Mouse (Mus musculus) kidney, embryonic 16.5 days (tissue): ENCODE results near the gene Psg28. TPM values are rescaled to one million over a fixed set of nuclear protein-coding genes. Genes with fewer than 3 reads are reported as not detected.
"Not testable (repeated sequence)": the region's sequence is repeated elsewhere in the genome, so short reads cannot be mapped to it uniquely, and the experiment has no call there.

Source experiments
- ATAC-seq: fragments of 200-750 bp; cut with Nextera tagmentation; 2 replicates; pipeline ENCODE4 v1.8.0; 2017; ENCODE audit warnings: moderate TSS enrichment; ENCODE audit not compliant: low FRiP score, low TSS enrichment
- H3K27ac ChIP-seq: fragments of 300-500 bp; sonication (generic); 2 replicates; pipeline ENCODE4 v1.5.1; 2014; ENCODE audit warnings: low read length
- H3K27me3 ChIP-seq: fragments of 300-500 bp; sonication (generic); 2 replicates; pipeline ENCODE4 v1.6.1; 2014; ENCODE audit warnings: low read length, control low read depth, mixed read lengths; ENCODE audit not compliant: insufficient read depth
- H3K36me3 ChIP-seq: fragments of 300-500 bp; sonication (generic); 2 replicates; pipeline ENCODE4 v1.6.1; 2014; ENCODE audit warnings: low read length, control low read depth, mixed read lengths; ENCODE audit not compliant: insufficient read depth
- H3K4me1 ChIP-seq: fragments of 300-500 bp; sonication (generic); 2 replicates; pipeline ENCODE4 v1.6.1; 2014; ENCODE audit warnings: low read length, control low read depth, mixed read lengths; ENCODE audit not compliant: insufficient read depth
- H3K4me2 ChIP-seq: fragments of 300-500 bp; sonication (generic); replicated peaks from 2 replicates; pipeline ENCODE4 v1.6.1; 2014; ENCODE audit warnings: low read depth, low read length
- H3K4me3 ChIP-seq: fragments of 300-500 bp; sonication (generic); 2 replicates; pipeline ENCODE4 v1.5.1; 2014; ENCODE audit warnings: mild to moderate bottlenecking, low read length
- H3K9ac ChIP-seq: fragments of 300-500 bp; sonication (generic); replicated peaks from 2 replicates; pipeline ENCODE4 v1.6.1; 2014; ENCODE audit warnings: low read length
- H3K9me3 ChIP-seq: fragments of 300-500 bp; sonication (generic); 2 replicates; pipeline ENCODE4 v1.6.1; 2016; ENCODE audit warnings: low read length, control low read depth
- WGBS: fragments of 180-500 bp; shearing (Covaris S2); extraction: QIAGEN DNeasy Blood & Tissue Kit; methylation state at CpG from one replicate; pipeline ENCODE4 v1.1.7; 2014; 5-methylcytosine and 5-hydroxymethylcytosine counted together
- microRNA-seq: library from miRNA; unstranded; fragments of <30 nt; microRNA quantifications from one replicate; pipeline ENCODE4, GENCODE M21; 2016
- polyA plus RNA-seq: library from polyadenylated mRNA; unstranded; fragments of >200 nt; fragmentation: Nextera tagmentation; extraction: Ambion mirVana; gene quantifications from 2 replicates; pipeline ENCODE4 v1.2.1, GENCODE M21; 2015

Gene Psg28
- not detected in 2 replicates for polyA plus RNA-seq

- not testable (repeated sequence) for H3K27ac ChIP-seq, ATAC-seq, H3K27me3 ChIP-seq, H3K4me1 ChIP-seq, H3K9ac ChIP-seq, H3K4me2 ChIP-seq, H3K36me3 ChIP-seq, H3K9me3 ChIP-seq, H3K4me3 ChIP-seq
- 76% methylated on average over 2 of the region's 2 CpGs for WGBS
Measured at GRCm38 (mm10) chr7:18431941-18432340, at the start of gene Psg28. TSS of gene Psg28 (minus strand) at chr7:18432041.

GRCm38 (mm10) chr7:18403407-18403806 is 28.4 kb downstream of the Psg28 start:
- no peaks in the 10 kb centered on the region for H3K4me1 ChIP-seq
- no peak for ATAC-seq
- no peak overlapping the region for H3K27ac ChIP-seq
- H3K4me2 ChIP-seq = no peak overlapping the region
- no peaks in the 10 kb centered on the region for H3K27me3 ChIP-seq
- WGBS = 37% methylated on average over 11 of the region's 11 CpGs
- peaks cover 16% of the 10 kb centered on the region for H3K9me3 ChIP-seq
- H3K4me3 ChIP-seq = no peak overlapping the region
- no peaks in the 10 kb centered on the region for H3K36me3 ChIP-seq
- no peak overlapping the region for H3K9ac ChIP-seq

GRCm38 (mm10) chr7:18402527-18403237 is 29.2 kb downstream of the Psg28 start:
- 39% methylated on average over 28 of the region's 35 CpGs for WGBS
- Histone ChIP-seq H3K27ac (no peak overlapping the region), H3K4me2 (no peak overlapping the region), H3K9me3 (peaks cover 16% of the 10 kb centered on the region), H3K4me1 (no peaks in the 10 kb centered on the region), H3K27me3 (no peaks in the 10 kb centered on the region), H3K36me3 (no peaks in the 10 kb centered on the region), H3K9ac (no peak overlapping the region), H3K4me3 (no peak overlapping the region)
- no peak for ATAC-seq

GRCm38 (mm10) chr7:18391483-18391882 is 40.4 kb downstream of the Psg28 start:
- not testable (repeated sequence) for H3K36me3 ChIP-seq, H3K9ac ChIP-seq, H3K27ac ChIP-seq, H3K27me3 ChIP-seq, H3K4me2 ChIP-seq, ATAC-seq, H3K4me3 ChIP-seq, H3K4me1 ChIP-seq
- H3K9me3 ChIP-seq = peaks cover 14% of the 10 kb centered on the region
- 77% methylated on average over 4 of the region's 4 CpGs for WGBS

GRCm38 (mm10) chr7:18378295-18378694 is 53.5 kb downstream of the Psg28 start:
- H3K9ac ChIP-seq = no peak overlapping the region
- WGBS = 37% methylated on average over 2 of the region's 2 CpGs
- H3K36me3 ChIP-seq = no peaks in the 10 kb centered on the region
- no peaks in the 10 kb centered on the region for H3K4me1 ChIP-seq
- no peak overlapping the region for H3K27ac ChIP-seq
- H3K4me3 ChIP-seq = no peak overlapping the region
- ATAC-seq = no peak
- no peak overlapping the region for H3K4me2 ChIP-seq
- no peaks in the 10 kb centered on the region for H3K27me3 ChIP-seq
- peaks cover 26% of the 10 kb centered on the region for H3K9me3 ChIP-seq

Small RNA genes lying within 50 kb of the gene (microRNA-seq; reads per million reads assigned to microRNA genes)
- not detected for gene Gm24715

Other genes with a start within 250 kb of the Psg28 start
- not detected in 2 replicates for gene Mill1, start 186.7 kb downstream of the Psg28 start, polyA plus RNA-seq
- gene Psg18, start 77.0 kb downstream of the Psg28 start, polyA plus RNA-seq = not detected in 2 replicates
- not detected in 2 replicates for gene Psg26, start 52.1 kb upstream of the Psg28 start, polyA plus RNA-seq
- gene Psg25, start 100.2 kb upstream of the Psg28 start, polyA plus RNA-seq = not detected in 2 replicates
- not detected in 2 replicates for gene Psg27, start 135.3 kb upstream of the Psg28 start, polyA plus RNA-seq
- not detected in 2 replicates for gene Psg23, start 184.5 kb upstream of the Psg28 start, polyA plus RNA-seq
- not detected in 2 replicates for gene Psg21, start 224.7 kb upstream of the Psg28 start, polyA plus RNA-seq